Mouse (Mus musculus): ENCODE results near the gene H2-Ab1.

H2-Ab1 gene

DNA sequence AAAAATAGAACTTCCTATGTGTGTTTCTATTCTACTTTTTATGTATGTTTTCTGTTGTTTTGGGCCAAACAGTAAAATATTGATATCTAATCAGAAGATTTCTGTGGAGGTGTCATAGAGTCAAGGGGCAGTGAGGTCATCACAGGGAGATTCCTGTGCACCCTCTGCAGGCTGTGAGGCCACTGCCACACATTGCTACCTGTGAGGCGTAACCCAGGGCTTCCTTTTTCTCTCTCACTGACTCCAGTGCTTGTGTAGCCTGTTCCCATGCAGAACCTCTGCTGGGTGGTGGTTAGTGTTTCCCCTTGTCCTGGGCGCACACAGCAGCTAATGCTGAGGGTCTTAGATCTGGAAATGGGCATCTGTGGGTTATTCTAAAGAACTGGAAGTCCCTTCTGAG lies 48.9 kb downstream of the H2-Ab1 start:
- in situ Hi-C loops (cut with MboI, MseI) = no loop called here

DNA sequence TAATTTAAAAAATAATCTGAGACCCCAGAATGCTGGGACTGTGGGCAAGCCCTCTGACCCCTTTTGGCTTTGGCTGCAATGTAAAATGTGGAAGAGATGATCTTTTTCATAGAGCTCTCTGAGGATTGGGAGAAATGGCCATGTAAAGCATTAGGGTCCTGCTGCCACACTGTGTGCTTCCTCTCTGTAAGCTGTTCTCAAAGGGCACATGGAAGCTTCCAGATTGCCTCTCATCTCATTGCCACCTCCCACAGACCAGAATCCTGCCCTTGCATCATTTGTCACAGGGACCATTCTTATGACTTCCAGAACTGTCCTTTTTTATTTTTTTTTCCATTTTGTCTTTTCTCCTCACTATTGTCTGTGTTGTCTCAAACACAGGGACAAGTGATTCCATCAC lies 49.7 kb downstream of the H2-Ab1 start:
- in situ Hi-C loops (cut with MboI, MseI) = no loop called here

DNA sequence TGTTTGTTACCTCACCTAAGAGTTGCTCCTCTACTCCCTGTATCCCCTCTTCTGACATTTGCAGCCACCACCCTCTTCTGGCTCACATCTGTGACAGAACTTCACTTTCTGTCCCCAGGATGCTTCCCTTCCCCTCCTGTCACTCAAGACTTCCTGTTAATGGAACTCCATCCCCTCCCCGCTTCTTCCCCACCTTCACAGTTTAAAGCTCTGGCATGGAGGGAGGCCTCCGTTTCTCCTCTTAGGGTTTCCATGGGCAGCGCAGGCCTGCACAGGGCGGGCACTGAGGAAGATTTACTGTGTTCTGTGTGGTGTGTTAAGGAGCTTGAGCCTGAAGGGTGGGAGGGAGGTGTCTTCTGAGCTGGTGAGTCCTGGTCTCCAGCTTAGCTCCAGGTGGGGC lies 50.7 kb downstream of the H2-Ab1 start:
- in situ Hi-C loops (cut with MboI, MseI) = no loop called here

DNA sequence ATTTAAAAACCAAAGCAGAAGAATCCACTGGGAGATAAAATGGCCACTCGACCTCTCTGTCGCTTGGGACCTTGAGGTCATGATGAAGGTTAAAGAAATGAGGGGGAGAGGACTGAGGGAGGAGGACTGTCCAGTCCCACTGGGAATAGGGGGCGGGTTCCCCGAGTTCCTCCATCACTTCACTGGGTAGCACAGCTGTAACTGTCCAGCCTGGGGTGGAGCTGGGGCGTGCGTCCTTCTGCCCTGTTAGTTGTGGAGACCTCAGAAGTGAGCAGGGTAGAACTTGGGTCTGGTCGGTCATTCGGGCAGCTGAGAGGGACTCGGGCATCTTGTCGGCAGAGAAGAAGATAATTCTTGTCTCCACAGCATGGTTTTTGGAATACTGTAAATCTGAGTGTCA lies 51.7 kb downstream of the H2-Ab1 start:
- in situ Hi-C loops (cut with MboI, MseI) = no loop called here

DNA sequence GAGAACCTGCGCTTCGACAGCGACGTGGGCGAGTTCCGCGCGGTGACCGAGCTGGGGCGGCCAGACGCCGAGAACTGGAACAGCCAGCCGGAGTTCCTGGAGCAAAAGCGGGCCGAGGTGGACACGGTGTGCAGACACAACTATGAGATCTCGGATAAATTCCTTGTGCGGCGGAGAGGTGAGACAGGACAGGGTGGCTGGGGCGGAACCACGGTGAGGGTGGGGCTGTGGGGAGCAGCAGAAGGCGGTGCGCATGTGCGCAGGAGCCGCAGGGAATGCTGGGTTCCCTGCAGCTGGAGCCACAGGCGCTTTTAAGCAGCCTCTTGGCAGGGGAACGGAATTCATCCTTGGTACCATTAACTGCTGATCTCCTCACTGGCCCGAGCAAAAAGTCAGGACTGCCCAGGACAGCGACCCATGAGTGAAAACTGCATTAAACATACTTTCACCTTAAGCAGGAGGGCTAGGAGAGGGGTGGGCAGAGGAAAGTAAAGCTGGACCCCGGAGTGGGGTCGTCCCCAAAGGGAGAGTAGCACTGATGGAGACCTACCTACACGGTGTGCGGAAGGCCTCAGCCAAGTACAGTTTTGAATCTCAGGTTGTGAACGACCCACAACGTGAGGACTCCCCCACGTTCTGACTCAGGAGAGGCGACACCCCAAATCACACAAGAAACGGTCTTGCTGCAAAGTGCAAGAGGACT lies 52.3 kb downstream of the H2-Ab1 start:
- in situ Hi-C loops (cut with MboI, MseI) = loop anchor here (5.0 kb wide), 1 partner anchor 43 kb away; no protein-coding TSS in a partner anchor

DNA sequence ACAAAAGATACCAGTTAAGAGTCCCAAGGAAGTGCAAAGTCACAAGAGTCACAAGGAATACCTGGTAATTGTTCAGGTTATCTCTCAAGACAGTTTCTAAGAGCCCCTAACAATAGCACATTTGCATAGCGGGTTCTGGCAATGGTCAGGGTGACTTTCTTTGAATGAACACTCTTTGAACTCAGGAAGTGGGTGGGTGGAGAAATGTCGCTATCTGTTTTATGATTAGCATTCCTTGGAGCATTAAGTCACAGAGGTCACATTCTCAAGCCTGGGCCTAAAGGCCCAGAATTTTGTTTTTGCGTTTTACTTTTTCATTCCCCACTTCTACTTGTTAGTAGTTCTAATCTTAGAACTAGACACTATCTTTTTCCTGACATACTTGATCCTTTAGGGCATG lies 53.0 kb downstream of the H2-Ab1 start:
- in situ Hi-C loops (cut with MboI, MseI) = loop anchor here (5.0 kb wide), 1 partner anchor 43 kb away; no protein-coding TSS in a partner anchor

DNA sequence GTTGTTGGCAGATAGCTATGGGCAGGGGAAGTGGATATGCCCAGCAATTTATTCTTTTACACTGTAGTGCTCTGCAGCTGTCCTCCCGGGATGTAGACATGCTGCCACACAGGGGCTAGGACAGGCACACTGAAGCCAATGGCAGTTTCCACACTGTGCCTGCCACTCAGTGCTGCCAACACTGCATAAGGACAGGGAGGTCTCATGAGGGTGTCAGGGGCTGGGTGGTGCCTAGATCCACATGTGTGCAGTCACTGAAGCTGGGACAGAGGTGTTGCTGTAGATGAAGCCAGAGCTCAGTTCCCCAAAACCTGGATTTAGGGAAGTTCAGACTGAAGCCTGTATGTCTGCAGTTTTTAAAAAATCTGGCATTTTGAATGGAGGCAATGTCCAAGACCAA lies 54.7 kb downstream of the H2-Ab1 start:
- in situ Hi-C loops (cut with MboI, MseI) = loop anchor here (5.0 kb wide), 1 partner anchor 45 kb away; no protein-coding TSS in a partner anchor

DNA sequence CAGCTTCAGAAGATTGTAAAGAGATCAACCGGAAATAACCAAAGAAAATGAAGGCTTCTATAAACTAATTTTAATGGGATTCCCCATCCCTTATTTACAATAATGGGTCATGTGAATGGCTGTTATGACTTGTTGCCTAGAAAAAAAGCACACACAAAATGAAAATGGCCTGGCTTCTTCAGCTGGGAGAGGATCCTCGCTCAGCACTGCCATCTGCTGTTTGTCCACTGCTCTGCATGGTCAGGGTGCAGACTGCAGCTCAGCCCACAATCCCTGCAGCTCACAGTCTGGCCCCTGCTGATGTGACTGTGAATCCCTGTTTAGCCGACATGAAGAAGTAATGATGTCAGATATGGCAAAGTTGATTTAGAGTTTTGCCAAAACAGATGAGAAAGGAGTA lies 55.9 kb downstream of the H2-Ab1 start:
- in situ Hi-C loops (cut with MboI, MseI) = loop anchor here (5.0 kb wide), 1 partner anchor 46 kb away; no protein-coding TSS in a partner anchor

DNA sequence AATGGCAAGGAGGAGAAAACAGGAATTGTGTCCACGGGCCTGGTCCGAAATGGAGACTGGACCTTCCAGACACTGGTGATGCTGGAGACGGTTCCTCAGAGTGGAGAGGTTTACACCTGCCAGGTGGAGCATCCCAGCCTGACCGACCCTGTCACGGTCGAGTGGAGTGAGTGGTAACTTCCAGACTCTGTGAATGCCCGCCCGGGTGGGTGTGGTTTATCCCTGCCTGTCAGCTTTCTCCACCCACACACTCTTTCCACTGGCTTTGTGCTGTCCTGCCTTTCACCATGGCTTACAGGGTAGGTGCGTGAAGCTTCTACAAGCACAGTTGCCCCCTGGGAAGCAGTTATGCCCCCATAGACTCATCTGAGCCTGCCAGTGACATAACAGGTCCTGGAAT lies 56.8 kb downstream of the H2-Ab1 start:
- in situ Hi-C loops (cut with MboI, MseI) = loop anchor here (5.0 kb wide), 1 partner anchor 47 kb away; no protein-coding TSS in a partner anchor

DNA sequence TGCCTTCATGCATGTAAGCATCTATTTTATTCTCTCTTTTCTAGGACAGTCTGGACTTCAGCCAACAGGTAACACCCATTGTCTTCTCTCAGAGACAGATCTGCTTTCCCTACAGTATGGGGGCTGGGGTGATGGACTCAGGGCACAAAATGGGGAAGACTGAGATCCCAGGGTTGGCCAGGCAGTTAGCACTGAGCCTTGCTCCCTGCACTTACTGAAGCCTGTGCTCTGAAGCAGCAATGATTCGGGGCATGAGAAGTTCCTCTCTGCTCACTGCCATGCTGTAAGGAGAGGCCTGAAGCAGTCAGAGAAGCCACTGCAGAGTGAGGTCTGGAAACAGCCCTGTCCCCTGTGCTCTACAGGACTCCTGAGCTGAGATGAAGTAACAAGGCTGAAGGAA lies 58.0 kb downstream of the H2-Ab1 start:
- in situ Hi-C loops (cut with MboI, MseI) = no loop called here

DNA sequence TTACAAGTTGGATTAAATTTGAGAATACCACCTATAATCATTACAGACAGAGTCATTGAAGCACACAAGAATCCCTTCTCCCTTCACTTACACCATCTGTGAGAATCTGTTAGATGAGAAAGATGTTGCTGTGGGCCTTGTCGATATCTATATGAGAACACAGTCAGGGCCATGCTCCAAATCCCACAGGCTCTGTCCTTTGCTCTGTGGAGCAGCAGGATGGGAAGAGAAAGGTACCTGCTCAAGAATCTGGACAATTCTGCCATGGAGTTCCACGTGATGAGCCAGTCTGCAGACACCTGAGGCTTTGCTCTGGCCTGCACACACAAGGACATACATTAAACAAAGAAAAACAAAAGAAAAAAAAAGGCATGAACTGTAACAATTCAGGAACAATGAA lies 59.2 kb downstream of the H2-Ab1 start:
- in situ Hi-C loops (cut with MboI, MseI) = no loop called here

DNA sequence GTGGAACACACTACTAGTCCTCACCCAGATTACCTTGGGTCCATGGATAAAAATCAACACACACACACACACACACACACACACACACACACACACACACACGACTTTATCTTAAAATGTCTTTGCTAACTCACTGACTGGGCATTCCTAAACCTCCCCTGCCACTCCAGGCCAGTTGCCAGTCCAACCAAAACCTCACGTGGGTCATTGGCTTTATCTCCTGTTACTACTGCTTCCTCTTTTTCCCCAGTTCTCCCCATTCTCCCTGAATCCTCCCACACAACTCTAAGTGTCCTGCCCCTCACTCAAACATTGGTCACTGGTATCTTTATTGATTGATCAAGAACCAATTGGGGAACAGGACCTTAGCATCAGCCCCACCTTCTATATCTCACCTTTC lies 59.8 kb downstream of the H2-Ab1 start:
- in situ Hi-C loops (cut with MboI, MseI) = no loop called here

All from regulatory T cell (primary cell).